Mouse (Mus musculus) embryonic facial prominence, embryonic 12.5 days (tissue): ENCODE results near the gene Zfhx3. TPM values are rescaled to one million over a fixed set of nuclear protein-coding genes. Genes with fewer than 3 reads are reported as not detected.
"Not testable (repeated sequence)": the region's sequence is repeated elsewhere in the genome, so short reads cannot be mapped to it uniquely, and the experiment has no call there.

Experiments used
- ATAC-seq: fragments of 200-750 bp; cut with Nextera tagmentation; 2 replicates; pipeline ENCODE4 v1.8.0; 2017; ENCODE audit not compliant: insufficient number of reproducible peaks, insufficient read depth, low FRiP score, low TSS enrichment
- H3K27ac ChIP-seq: fragments of 300-500 bp; sonication (generic); 2 replicates; pipeline ENCODE4 v1.5.1; 2016; ENCODE audit warnings: mild to moderate bottlenecking
- H3K27me3 ChIP-seq: fragments of 300-500 bp; sonication (generic); 2 replicates; pipeline ENCODE4 v1.6.1; 2016; ENCODE audit warnings: mild to moderate bottlenecking, moderate library complexity
- H3K36me3 ChIP-seq: fragments of 300-500 bp; sonication (generic); 2 replicates; pipeline ENCODE4 v1.6.1; 2016; ENCODE audit warnings: mild to moderate bottlenecking
- H3K4me1 ChIP-seq: fragments of 300-500 bp; sonication (generic); 2 replicates; pipeline ENCODE4 v1.6.1; 2016
- H3K4me2 ChIP-seq: fragments of 300-500 bp; sonication (generic); replicated peaks from 2 replicates; pipeline ENCODE4 v1.6.1; 2016; ENCODE audit warnings: mild to moderate bottlenecking, moderate library complexity
- H3K4me3 ChIP-seq: fragments of 300-500 bp; sonication (generic); 2 replicates; pipeline ENCODE4 v1.5.1; 2016; ENCODE audit warnings: mild to moderate bottlenecking
- H3K9ac ChIP-seq: fragments of 300-500 bp; sonication (generic); 2 replicates; pipeline ENCODE4 v1.6.1; 2016; ENCODE audit warnings: mild to moderate bottlenecking, moderate library complexity
- H3K9me3 ChIP-seq: fragments of 300-500 bp; sonication (generic); 2 replicates; pipeline ENCODE4 v1.6.1; 2016; ENCODE audit warnings: mild to moderate bottlenecking, moderate library complexity
- WGBS: fragments of 180-500 bp; shearing (Covaris S2); methylation state at CpG from one replicate; pipeline ENCODE4 v1.1.7; 2016; 5-methylcytosine and 5-hydroxymethylcytosine counted together
- polyA plus RNA-seq: library from polyadenylated mRNA; unstranded; fragments of >200 nt; fragmentation: Nextera tagmentation; extraction: Ambion mirVana; gene quantifications from 2 replicates; pipeline ENCODE4 v1.2.1, GENCODE M21; 2016

The Zfhx3 gene
- 38.5 and 43.1 TPM in 2 replicates for polyA plus RNA-seq

DNA sequence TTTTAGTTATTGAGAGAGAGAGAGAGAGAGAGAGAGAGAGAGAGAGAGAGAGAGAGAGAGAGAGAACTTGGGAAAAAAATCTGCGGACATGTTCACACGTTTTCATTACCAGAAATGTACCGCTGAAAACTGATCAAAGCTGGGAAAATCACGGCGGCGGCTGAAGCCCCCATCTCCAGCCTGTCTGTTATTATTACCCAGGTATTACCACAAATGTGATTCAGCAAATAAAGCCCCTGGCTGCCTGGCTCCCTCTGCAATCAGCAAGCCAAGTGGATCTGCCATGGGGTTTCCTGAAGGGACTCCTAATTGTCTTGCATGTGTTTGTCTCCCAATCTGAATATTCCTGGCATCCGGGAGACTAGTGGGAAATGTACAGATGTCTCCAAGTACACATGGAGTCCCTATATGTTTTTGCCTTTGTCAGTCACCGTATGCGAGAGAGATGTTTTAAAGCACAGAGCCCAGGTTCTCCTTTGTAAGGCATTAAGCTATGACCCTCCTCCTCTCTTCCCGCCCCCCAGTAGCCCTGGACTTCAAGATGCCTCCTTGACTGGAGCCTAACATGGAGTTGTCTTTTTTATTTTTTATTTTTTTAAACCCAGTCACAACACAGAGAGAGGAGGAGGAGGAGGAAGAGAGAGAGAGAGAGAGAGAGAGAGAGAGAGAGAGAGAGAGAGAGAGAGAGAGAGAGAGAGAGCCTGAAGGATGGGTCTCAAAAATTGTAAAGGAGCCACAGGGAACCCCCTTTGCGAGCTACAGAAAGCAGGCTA lies at the start of gene Zfhx3:
Zfhx3 (plus strand) TSS at position 723 of the 773 bp plus-strand sequence.
- Histone ChIP-seq H3K27me3 (no peaks in the 10 kb centered on the region), H3K27ac (peak within 1 kb of the TSS; percentile 41; the same call in 1 of the 2 replicates), H3K4me2 (peak within 1 kb of the TSS; percentile 50), H3K36me3 (no peaks in the 10 kb centered on the region), H3K4me3 (peak within 1 kb of the TSS; percentile 23), H3K9me3 (no peaks in the 10 kb centered on the region), H3K4me1 (peaks cover 23% of the 10 kb centered on the region), H3K9ac (peak within 1 kb of the TSS; percentile 47; the same call in 1 of the 2 replicates)
- WGBS, result 14% methylated on average over 11 of the region's 11 CpGs
- ATAC-seq, result no peak

DNA sequence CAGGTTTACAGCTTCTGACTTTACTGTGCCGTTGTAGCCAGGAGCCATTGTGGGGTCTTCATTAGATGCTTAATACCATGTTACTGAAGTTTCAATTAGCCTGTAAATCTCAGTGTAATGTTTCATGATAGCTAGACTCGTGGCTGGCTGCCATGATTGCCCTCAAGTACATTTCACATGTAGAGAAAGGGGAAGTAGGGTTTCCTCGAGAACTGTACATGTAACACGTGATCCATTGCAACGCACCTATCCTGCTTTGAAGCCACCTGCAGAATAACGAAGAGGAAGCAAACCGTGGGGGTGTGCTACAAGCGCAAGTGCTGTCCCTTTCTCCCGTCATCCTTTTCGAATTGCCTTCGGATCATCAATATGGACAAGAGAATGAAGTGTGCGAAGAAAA lies 23.5 kb upstream of the Zfhx3 start:
- no peaks in the 10 kb centered on the region for H3K27me3 ChIP-seq
- no peak overlapping the region for H3K4me3 ChIP-seq
- WGBS, result 92% methylated on average over 12 of the region's 12 CpGs
- no peaks in the 10 kb centered on the region for H3K9me3 ChIP-seq
- H3K4me2 ChIP-seq, result no peak overlapping the region
- no peaks in the 10 kb centered on the region for H3K4me1 ChIP-seq
- H3K36me3 ChIP-seq, result no peaks in the 10 kb centered on the region
- no peak overlapping the region for H3K27ac ChIP-seq
- no peak overlapping the region for H3K9ac ChIP-seq
- ATAC-seq, result no peak

DNA sequence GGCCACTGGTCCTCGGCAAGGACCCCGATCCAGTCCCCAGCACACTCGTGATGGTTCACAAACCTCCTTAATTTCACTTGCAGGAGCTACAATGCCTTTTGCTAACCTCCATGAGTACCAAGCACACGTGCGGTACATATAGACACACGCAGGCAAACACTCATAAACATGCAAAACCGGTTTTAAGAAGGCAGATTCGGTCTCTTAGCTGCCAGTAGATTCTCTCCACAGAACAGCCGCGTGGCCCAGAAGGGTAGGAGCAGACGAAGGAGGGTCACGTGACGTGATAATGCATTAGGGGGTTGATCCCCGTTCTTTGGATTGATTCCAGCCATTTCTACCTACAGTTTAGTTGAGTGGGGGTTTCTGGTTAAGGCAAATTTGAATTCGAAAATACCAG lies 16.3 kb upstream of the Zfhx3 start:
- Histone ChIP-seq H3K36me3 (no peaks in the 10 kb centered on the region), H3K9ac (no peak overlapping the region), H3K27me3 (no peaks in the 10 kb centered on the region), H3K27ac (no peak overlapping the region), H3K4me3 (no peak overlapping the region), H3K4me2 (no peak overlapping the region), H3K4me1 (no peaks in the 10 kb centered on the region), H3K9me3 (no peaks in the 10 kb centered on the region)
- 80% methylated on average over 15 of the region's 15 CpGs for WGBS
- ATAC-seq, result no peak

DNA sequence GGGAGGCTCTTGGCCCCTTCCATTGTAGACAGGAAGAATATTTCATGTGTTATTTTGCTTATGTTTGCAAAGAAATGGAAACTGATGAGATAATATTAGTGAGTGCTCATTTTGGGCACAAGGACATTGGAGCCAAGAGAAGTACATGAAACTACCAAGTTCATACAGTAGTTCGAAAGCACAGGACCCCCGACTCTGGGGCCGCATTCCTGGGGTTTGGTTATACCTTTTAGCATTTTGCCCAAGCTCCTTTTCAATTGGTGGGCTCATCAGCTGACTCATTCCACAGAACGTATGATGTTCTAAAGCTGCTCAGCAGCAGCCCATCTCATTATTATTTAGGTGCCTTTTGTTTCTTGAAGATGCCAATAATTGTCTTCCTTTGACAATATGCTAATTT lies 5.7 kb upstream of the Zfhx3 start:
- Histone ChIP-seq H3K4me1 (peaks cover under 1% of the 10 kb centered on the region; the same call in 1 of the 2 replicates), H3K4me2 (no peak overlapping the region), H3K9me3 (no peaks in the 10 kb centered on the region), H3K9ac (no peak overlapping the region), H3K27me3 (no peaks in the 10 kb centered on the region), H3K27ac (no peak overlapping the region), H3K4me3 (no peak overlapping the region), H3K36me3 (no peaks in the 10 kb centered on the region)
- ATAC-seq, result no peak
- WGBS, result 84% methylated on average over 4 of the region's 4 CpGs

- not testable (repeated sequence) for H3K4me2 ChIP-seq, H3K4me1 ChIP-seq, H3K27ac ChIP-seq, H3K27me3 ChIP-seq, H3K9me3 ChIP-seq, H3K36me3 ChIP-seq, H3K4me3 ChIP-seq, H3K9ac ChIP-seq, ATAC-seq
- 92% methylated on average over 5 of the region's 5 CpGs for WGBS
These were observed 4.2 kb upstream of the Zfhx3 start for GRCm38 (mm10) chr8:107938231-107938630.

DNA sequence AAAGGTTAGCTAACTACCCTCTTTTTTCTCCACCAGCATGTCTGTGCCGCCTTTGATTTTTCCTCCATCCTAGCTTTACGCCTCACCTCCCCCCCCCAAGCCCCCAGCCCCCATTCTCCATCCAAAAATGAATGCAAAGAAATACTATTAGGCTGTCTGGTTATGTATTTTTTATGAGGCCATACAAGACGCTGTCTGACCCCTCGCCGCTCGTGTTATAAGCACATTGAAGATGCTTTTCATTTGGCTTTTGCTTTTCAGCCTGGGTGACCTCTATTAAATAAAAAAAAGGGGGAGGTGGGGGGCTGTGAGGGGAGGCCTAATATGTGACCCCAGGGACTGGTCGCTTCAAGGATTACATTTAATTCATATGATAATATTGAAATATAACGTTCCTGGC lies 2.3 kb upstream of the Zfhx3 start:
- ATAC-seq, result no peak
- no peak overlapping the region for H3K4me3 ChIP-seq
- no peaks in the 10 kb centered on the region for H3K27me3 ChIP-seq
- no peak overlapping the region for H3K4me2 ChIP-seq
- no peaks in the 10 kb centered on the region for H3K9me3 ChIP-seq
- no peak overlapping the region for H3K9ac ChIP-seq
- 62% methylated on average over 8 of the region's 8 CpGs for WGBS
- no peak overlapping the region for H3K27ac ChIP-seq
- H3K4me1 ChIP-seq, result peaks cover 15% of the 10 kb centered on the region
- H3K36me3 ChIP-seq, result no peaks in the 10 kb centered on the region

GRCm38 (mm10) chr8:107942752-107943510 lies 487 bp downstream of the Zfhx3 start:
- Histone ChIP-seq H3K9me3 (no peaks in the 10 kb centered on the region), H3K4me3 (peak overlapping the region; percentile 23), H3K4me1 (peaks cover 30% of the 10 kb centered on the region), H3K9ac (peak overlapping the region; percentile 47; the same call in 1 of the 2 replicates), H3K4me2 (peak overlapping the region; percentile 50), H3K27me3 (0 out of 2 replicates have a peak, but pooled peaks cover 2% of the 10 kb centered on the region), H3K27ac (peak overlapping the region; percentile 41; the same call in 1 of the 2 replicates), H3K36me3 (no peaks in the 10 kb centered on the region)
- ATAC-seq, result no peak
- under 1% methylated on average over 17 of the region's 17 CpGs for WGBS

DNA sequence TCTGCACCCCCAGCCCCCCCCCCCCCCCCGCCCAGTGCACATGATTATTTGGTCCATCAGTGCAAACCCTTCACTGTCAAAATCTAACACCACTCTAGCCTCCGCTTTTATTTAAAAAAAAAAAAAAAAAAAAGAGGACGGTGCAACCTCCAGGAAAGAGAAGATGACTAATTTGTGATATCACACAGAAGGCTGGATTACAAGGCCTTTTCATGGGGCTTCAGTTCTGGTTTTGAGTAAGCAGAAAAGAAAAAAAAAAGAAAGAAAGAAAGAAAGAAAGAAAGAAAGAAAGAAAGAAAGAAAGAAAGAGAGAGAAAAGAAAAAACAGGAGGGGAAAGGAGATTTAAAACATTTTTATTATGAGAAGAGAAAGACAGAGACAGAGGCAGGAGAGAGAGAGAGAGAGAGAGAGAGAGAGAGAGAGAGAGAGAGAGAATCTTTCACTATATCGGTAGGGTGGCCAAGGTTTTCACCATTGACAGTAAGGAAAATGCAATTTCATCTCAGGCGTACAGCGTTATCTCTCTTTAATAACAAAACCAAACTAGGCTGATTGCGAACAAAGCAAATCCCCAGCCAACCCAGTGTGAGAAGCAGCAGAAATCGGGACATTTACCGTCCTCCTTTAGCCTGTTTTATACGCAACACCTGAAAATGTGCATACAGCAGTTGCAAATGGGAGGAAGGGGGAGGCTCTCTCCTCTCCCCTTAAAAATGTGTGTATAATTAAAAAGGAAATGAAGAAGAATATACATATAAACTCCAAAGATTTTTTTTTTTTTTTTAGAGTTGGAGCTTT lies 1.3 kb downstream of the Zfhx3 start:
- peaks cover 35% of the 10 kb centered on the region for H3K4me1 ChIP-seq

GRCm38 (mm10) chr8:107944676-107945600 lies 2.5 kb downstream of the Zfhx3 start:
- H3K4me1 ChIP-seq, result peaks cover 44% of the 10 kb centered on the region

More for the DNA sequence above, 1.3 kb downstream of the Zfhx3 start:
- WGBS, result 11% methylated on average over 10 of the region's 10 CpGs
- H3K4me3 ChIP-seq, result 0 out of 2 replicates have a peak overlapping the region, but pooled peaks have one; percentile 23
- H3K9me3 ChIP-seq, result no peaks in the 10 kb centered on the region
- 0 out of 2 replicates have a peak, but pooled peaks cover 3% of the 10 kb centered on the region for H3K27me3 ChIP-seq
- H3K9ac ChIP-seq, result no peak overlapping the region
- no peaks in the 10 kb centered on the region for H3K36me3 ChIP-seq
- peak overlapping the region; percentile 72 for H3K4me2 ChIP-seq
- no peak for ATAC-seq
- H3K27ac ChIP-seq, result 0 out of 2 replicates have a peak overlapping the region, but pooled peaks have one; percentile 30

GRCm38 (mm10) chr8:107946888-107947287 lies 4.4 kb downstream of the Zfhx3 start:
- ATAC-seq, result no peak
- WGBS, result 52% methylated on average over 5 of the region's 5 CpGs
- H3K4me3 ChIP-seq, result no peak overlapping the region
- peak overlapping the region; percentile 67 for H3K27ac ChIP-seq
- H3K36me3 ChIP-seq, result no peaks in the 10 kb centered on the region
- no peak overlapping the region for H3K4me2 ChIP-seq
- peaks cover 49% of the 10 kb centered on the region for H3K4me1 ChIP-seq
- H3K27me3 ChIP-seq, result 0 out of 2 replicates have a peak, but pooled peaks cover 3% of the 10 kb centered on the region
- H3K9me3 ChIP-seq, result no peaks in the 10 kb centered on the region
- H3K9ac ChIP-seq, result no peak overlapping the region

More at GRCm38 (mm10) chr8:107944676-107945600, 2.5 kb downstream of the Zfhx3 start:
- WGBS, result 14% methylated on average over 31 of the region's 31 CpGs
- no peaks in the 10 kb centered on the region for H3K9me3 ChIP-seq
- peak overlapping the region; percentile 30 for H3K4me3 ChIP-seq
- H3K9ac ChIP-seq, result peak overlapping the region; percentile 44
- ATAC-seq, result no peak
- no peaks in the 10 kb centered on the region for H3K36me3 ChIP-seq
- H3K27ac ChIP-seq, result peak overlapping the region; percentile 59
- 0 out of 2 replicates have a peak, but pooled peaks cover 3% of the 10 kb centered on the region for H3K27me3 ChIP-seq
- peak overlapping the region; percentile 72 for H3K4me2 ChIP-seq
